Mouse (Mus musculus): ENCODE results near the gene Olfr539. TPM values are rescaled to one million over a fixed set of nuclear protein-coding genes. Genes with fewer than 3 reads are reported as not detected.

The Olfr539 gene
- not detected for total RNA-seq (2023)

DNA sequence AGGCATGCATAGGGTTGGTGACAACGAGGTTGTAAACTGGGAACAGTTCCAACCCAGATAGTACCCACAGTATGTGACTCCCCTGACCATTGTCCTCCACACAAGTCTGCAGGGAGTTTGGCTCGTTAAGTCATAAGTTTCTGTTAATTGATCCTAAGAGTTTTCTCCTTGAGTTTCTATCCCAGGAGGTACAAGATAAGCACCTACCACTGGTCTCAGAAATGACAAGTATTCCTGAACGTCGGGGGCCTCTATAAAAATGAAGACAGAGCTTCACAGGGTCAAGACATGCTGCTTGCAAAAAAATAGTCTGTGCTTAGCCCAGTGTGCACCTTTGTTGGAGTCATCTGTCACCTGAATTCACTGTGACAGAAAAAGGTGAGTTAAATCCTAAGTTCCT, at the start of gene Olfr539:
TSS of gene Olfr539 (plus strand) at position 301 of the 400 bp plus-strand sequence.

DNA sequence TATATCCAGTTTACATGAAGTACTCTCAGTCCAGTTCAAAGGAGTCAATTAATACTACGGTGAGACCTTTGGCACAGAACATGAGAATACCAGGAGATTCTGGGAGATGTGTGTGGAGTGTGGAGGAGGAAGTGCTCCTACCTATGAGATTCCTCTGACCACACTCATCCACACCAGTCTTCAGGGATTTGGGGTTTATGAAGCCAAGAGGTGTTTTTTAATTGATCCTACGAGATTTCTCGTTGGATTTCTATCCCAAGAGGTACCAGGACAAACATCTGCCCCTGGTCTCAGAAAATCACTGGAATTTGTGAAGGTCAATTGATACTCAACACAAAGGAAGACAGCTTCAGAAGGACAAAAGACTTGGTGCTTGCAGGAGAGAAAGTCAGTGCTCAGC, 31.1 kb upstream of the Olfr539 start, which contains the start of gene Olfr61:
TSS of gene Olfr61 (plus strand) at position 301 of the 400 bp plus-strand sequence.

DNA sequence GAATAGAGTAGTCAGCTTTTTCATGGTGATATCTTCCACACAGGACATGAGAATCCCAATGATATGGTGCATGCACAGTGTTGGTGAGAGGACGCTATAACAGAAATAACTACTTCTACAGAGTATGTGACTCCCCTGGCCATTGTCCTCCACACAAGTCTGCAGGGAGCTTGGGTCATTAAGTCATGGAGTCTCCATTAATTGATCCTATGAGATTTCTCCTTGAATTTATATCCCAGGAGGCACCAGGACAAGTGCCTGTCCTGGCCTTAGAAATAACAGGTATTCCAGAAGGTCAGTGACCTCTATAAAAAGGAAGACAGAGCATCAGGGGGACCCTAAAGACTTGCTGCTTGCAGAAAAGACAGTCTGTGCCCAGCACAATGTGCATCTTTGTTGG, 13.6 kb upstream of the Olfr539 start, which contains the start of gene Olfr53:
TSS of gene Olfr53 (plus strand) at position 301 of the 400 bp plus-strand sequence.

DNA sequence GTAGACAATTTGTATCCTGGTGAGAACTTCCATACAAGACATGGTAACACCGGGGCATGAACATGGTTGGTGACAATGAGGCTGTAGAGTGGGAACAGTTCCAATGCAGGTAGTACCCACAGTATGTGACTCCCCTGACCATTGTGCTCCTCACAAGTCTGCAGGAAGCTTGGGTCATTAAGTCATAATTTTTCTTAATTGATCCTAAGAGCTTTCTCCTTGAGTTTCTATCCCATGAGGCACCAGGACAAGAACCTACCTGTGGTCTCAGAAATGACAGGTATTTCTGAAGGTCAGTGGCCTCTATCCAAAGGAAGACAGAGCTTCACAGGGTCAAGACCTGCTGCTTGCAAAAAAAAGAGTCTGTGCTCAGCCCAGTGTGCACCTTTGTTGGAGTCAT, 21.9 kb downstream of the Olfr539 start, which contains the start of gene Olfr45:
TSS of gene Olfr45 (plus strand) at position 301 of the 400 bp plus-strand sequence.

DNA sequence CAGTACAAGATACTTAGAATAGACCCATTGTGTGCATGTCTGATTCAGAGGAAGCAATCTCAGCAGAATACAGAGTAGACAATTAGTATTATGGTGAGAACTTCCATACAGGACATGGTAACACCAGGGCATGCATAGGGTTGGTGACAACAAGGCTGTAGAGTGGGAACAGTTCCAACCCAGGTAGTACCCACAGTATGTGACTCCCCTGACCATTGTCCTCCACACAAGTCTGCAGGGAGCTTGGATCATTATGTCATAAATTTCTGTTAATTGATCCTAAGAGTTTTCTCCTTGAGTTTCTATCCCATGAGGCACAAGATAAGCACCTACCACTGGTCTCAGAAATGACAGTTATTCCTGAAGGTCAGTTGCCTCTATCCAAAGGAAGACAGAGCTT, 37.2 kb downstream of the Olfr539 start, which contains the start of gene Olfr541:
TSS of gene Olfr541 (plus strand) at position 301 of the 400 bp plus-strand sequence.

Other genes with a start within 250 kb of the Olfr539 start
- gene Olfr532, start 238.3 kb upstream of the Olfr539 start, total RNA-seq (2023): not detected
- gene Olfr533, start 196.6 kb upstream of the Olfr539 start, total RNA-seq (2023): not detected
- not detected for gene Olfr535, start 175.7 kb upstream of the Olfr539 start, total RNA-seq (2023)
- not detected for gene Olfr536, start 152.5 kb upstream of the Olfr539 start, total RNA-seq (2023)
- not detected for gene Olfr538, start 92.0 kb upstream of the Olfr539 start, total RNA-seq (2023)
- not detected for gene Olfr46, start 58.7 kb upstream of the Olfr539 start, total RNA-seq (2023)
- not detected for gene Olfr61, start 31.0 kb upstream of the Olfr539 start, total RNA-seq (2023)
- not detected for gene Olfr53, start 13.5 kb upstream of the Olfr539 start, total RNA-seq (2023)
- not detected for gene Olfr45, start 22.0 kb downstream of the Olfr539 start, total RNA-seq (2023)
- gene Olfr541, start 37.3 kb downstream of the Olfr539 start, total RNA-seq (2023): not detected
- gene Cyp2e1, start 103.8 kb downstream of the Olfr539 start, total RNA-seq (2023): not detected
- gene Syce1, start 127.9 kb downstream of the Olfr539 start, total RNA-seq (2023): not detected
- not detected for gene Zfp941, start 162.2 kb downstream of the Olfr539 start, total RNA-seq (2023)
- gene Urah, start 175.1 kb downstream of the Olfr539 start, total RNA-seq (2023): not detected
- gene Scgb1c1, start 185.6 kb downstream of the Olfr539 start, total RNA-seq (2023): not detected
- not detected for gene Odf3, start 187.9 kb downstream of the Olfr539 start, total RNA-seq (2023)
- not detected for gene Gm45785, start 196.4 kb downstream of the Olfr539 start, total RNA-seq (2023)
- 101 TPM for gene Ric8a, start 197.0 kb downstream of the Olfr539 start, total RNA-seq (2023)
- 32.4 TPM for gene Bet1l, start 197.6 kb downstream of the Olfr539 start, total RNA-seq (2023)
- 67.4 TPM for gene Psmd13, start 222.0 kb downstream of the Olfr539 start, total RNA-seq (2023)
- gene Sirt3, start 222.4 kb downstream of the Olfr539 start, total RNA-seq (2023): 6.3 TPM
- not detected for gene Cox8b, start 240.5 kb downstream of the Olfr539 start, total RNA-seq (2023)

All from CD4-positive naive resting alpha-beta T cell, adult 76 days (primary cell).